Mouse (Mus musculus) cerebellum, postnatal 25 days (tissue): ENCODE measurements around the gene Sipa1l3.

Experiments used
- DNase-seq, 2 experiments: peaks; one replicate each; pipeline ENCODE4 v3.0.0; 2021; ENCODE audit warnings: mixed read lengths in 2 of 2

Gene Sipa1l3

DNA sequence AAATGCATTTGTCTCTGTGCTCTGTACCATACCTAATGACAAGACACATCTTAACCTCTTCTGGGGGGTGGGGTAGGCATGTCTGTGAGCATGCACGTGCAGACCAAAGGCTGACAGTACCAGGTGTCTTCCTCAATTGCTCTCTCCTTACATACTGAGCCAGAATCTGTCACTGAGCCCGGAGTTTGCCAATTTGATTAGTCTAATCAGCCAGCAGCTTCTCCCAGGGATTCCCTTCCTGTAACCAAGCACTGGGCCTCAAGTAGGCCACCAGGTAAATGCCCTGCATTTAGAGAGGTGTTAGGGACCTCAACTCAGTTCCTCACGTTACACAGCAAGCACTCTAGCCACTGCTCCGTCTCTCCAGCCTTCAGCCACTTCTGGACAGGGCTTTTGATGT is 38.3 kb downstream of the Sipa1l3 start:
- peak; percentile 50 to 53 for DNase-seq

GRCm38 (mm10) chr7:29475005-29475404 is 43.4 kb downstream of the Sipa1l3 start:
- no peak for DNase-seq

GRCm38 (mm10) chr7:29471309-29471708 is 47.1 kb downstream of the Sipa1l3 start:
- DNase-seq: peak; percentile 57 to 59

GRCm38 (mm10) chr7:29469602-29470344 is 48.7 kb downstream of the Sipa1l3 start:
- peak in 1 of 2 experiments; percentile 52 for DNase-seq

GRCm38 (mm10) chr7:29468593-29468992 is 49.8 kb downstream of the Sipa1l3 start:
- no peak for DNase-seq

- no peak for DNase-seq
Observed at GRCm38 (mm10) chr7:29466585-29466984, 51.9 kb downstream of the Sipa1l3 start.

DNA sequence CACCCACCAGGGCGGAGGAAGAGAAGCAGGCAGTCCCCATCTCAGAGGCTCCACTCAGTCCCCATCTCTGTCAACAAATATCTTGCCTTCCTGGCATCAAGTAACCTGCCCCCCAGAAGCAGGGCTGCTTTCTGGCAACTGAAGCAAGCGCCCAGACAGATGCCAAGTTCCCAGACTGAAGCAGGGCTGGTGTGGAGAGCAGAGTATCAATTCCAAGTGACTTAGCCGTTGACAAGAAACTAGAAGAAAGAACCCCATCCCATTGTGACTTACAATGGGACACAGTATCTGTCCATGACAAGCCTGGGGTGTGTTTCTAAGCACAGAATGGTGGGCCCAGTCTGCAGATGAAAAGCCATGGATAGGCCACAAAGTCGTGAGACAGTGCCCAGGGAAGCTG is 52.7 kb downstream of the Sipa1l3 start:
- peak in 1 of 2 experiments; percentile 34 for DNase-seq

DNA sequence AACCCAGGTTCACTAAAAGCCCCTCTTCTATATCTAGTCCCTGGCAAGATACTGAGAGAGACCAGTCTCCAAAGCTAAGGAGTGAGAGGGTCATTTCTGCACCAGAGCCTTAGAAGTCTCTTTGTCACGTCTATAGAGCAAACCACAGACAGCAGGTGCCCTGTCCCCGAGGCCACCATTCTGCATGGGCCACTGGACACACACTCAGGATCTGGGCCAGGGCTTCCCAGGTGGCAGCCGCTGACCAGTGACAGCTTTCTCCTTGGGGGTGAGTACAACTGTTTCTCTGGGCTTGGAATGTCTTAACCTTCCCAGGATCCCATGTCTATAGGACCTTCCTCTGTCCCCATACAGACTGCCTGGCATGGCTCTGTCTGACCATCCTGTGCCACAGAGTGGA is 55.6 kb downstream of the Sipa1l3 start:
- peak in 1 of 2 experiments; percentile 63 for DNase-seq

- no peak for DNase-seq
Observed at GRCm38 (mm10) chr7:29462178-29462577, 56.3 kb downstream of the Sipa1l3 start.

DNA sequence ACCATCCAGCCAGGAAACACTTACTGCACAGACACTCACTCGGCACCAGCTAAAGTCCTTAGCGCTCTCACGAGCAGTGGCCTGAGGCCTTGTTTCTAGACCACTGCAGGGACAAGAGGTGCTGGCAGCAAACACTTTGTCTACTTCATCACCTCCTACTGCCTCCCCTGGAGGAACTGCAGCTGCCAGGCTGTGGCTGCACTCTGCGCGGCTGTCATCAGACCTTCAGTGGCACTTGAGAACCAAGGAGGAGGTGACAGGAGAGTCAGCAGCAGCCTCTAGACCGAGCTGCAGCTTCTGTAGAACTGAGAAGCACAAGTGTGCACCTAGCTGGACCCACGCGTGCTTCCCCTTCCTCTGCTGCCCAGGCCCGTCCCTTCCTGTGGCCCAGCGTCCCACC is 56.9 kb downstream of the Sipa1l3 start:
- no peak for DNase-seq

- peak; percentile 73 to 84 for DNase-seq
Observed at GRCm38 (mm10) chr7:29458889-29459740, 59.3 kb downstream of the Sipa1l3 start.

DNA sequence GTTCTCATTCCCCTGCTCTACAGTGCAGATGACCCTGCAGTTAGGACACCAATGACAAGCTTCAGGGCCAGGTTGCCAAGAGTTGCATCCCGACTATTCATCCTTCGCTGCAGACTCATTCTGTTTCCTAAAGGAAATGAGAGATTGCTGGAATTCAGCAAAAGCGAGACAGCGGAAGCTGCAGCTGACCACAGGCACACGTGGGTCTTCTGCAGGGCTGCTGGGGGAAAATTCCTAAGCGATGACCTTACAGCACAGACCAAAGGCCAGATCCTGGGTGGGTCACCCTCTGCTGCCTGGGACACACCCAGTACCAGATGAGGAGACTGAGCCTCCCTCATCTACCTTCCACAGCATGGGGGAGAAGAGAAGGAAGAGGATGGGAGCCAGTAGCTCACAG is 60.7 kb downstream of the Sipa1l3 start:
- DNase-seq: no peak

DNA sequence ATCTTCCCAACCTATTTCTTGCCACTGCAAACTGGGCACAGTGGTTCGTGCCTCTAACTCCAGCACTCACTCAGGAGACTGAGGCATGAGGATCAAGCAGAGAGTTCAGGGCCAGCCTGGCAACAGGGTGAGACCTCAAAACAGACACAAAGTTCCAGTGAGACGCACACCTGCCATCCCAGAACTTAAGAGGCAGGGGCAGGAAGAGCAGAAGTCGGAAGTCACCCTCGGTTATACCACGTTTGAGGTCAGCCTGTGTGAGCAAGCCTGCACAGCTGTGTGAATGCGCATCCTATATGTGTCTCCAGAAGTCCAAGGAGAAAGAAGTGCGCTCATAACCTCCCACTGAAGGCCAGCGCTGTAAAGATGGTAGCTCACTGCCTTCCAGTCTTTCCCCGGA is 61.7 kb downstream of the Sipa1l3 start:
- DNase-seq: no peak

DNA sequence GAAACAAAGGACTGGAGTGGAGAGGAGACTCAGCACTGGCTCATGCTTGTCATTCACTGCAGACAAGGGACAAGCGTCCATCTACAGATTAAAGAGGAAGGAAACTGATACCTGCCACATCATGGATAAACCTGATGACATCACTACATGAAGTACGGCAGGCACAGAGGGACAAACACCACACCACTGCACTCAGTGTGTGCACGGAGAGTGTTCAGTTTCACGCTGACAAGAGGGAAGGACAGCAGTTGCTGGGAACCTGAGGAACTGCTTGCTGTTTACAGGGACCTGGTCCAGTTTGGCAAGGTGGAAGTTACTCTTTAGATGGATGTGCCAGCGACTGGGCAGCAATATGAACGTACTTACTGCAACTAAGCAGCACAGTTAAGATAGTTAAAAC is 62.9 kb downstream of the Sipa1l3 start:
- DNase-seq: peak in 1 of 2 experiments; percentile 60

DNA sequence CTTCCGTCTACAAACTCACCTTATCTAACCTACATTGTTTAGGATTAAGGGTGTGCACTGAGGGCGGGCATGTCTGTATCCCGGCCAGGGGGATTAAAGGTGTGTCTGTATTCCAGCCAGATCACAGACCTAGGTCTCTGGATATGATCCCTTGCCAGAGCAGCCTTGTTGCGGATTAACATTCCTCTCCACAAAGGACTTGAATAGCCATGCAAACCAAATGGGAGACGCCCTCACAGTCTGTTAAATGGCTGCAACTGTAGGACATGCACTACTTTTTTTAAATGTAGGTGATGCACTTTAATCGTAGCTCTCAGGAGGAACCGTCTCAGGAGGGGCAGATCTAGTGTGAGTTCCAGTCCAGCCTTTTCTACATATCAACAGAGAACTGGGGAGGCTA is 63.5 kb downstream of the Sipa1l3 start:
- no peak for DNase-seq

GRCm38 (mm10) chr7:29452991-29453741 is 65.3 kb downstream of the Sipa1l3 start:
- DNase-seq: peak; percentile 61 to 67

GRCm38 (mm10) chr7:29452381-29452780 is 66.1 kb downstream of the Sipa1l3 start:
- peak in 1 of 2 experiments; percentile 42 for DNase-seq

GRCm38 (mm10) chr7:29450175-29450574 is 68.3 kb downstream of the Sipa1l3 start:
- peak in 1 of 2 experiments; percentile 54 for DNase-seq

GRCm38 (mm10) chr7:29448830-29449229 is 69.6 kb downstream of the Sipa1l3 start:
- DNase-seq: no peak

DNA sequence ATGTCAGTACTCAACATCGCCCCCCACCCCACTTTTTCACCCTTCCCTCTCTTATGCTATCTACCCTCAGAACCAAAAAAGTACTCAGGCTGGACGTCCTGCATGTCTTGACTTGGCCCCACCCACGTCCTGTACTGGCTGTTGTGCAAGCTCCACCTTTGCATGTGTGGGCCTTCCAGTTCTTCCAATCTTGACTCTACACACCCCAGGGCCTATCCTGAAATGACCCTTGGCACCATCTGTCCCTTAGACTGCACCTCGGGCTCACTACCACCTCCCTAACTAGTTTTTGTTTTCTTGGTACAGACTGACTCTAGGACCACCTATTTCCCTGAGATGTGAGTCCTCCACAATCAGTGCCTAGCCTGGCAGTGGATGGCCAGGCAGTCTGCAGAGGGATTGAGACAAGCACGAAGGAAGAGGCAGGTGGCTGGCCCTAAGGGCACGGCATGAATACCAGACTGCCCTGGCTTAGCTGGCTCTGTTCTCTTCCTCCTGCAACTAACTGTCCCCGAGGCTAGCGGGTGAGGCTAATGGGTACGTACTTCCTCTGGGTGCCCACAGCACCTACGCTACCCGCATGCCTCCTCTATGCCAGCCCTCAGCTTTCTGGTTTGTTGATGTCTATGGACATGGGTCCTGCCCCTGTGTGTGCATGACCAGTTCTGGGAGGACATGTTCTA is 71.2 kb downstream of the Sipa1l3 start:
- peak; percentile 58 to 66 for DNase-seq

- DNase-seq: no peak
Observed at GRCm38 (mm10) chr7:29446156-29446555, 72.3 kb downstream of the Sipa1l3 start.

- peak in 1 of 2 experiments; percentile 50 for DNase-seq
Observed at GRCm38 (mm10) chr7:29444527-29444926, 73.9 kb downstream of the Sipa1l3 start.

- no peak for DNase-seq
Observed at GRCm38 (mm10) chr7:29444070-29444469, 74.4 kb downstream of the Sipa1l3 start.
